Mouse (Mus musculus): ENCODE results near the gene Gucd1.
"Not testable (repeated sequence)": the region's sequence is repeated elsewhere in the genome, so short reads cannot be mapped to it uniquely, and the experiment has no call there.

Gene Gucd1

DNA sequence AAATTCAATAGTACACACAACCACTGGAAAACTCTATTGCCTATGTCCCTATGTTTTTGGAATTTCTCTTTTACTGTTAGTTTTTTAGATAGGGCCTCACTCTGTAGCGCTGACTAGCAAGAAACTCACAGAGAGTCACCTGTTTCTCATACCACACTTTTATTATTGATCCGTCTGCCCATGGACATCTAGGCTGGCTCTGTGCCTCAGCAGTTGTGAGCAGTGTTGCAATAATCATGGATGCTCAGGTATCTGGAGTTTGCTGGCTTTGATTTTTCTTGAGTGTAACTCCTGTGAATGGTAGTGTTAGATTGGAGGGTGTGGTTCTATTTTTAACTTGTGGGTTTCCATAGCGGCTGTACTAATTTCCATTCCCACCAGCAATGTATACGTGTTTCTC is 162.4 kb downstream of the Gucd1 start:
- DNase-seq = no peak

DNA sequence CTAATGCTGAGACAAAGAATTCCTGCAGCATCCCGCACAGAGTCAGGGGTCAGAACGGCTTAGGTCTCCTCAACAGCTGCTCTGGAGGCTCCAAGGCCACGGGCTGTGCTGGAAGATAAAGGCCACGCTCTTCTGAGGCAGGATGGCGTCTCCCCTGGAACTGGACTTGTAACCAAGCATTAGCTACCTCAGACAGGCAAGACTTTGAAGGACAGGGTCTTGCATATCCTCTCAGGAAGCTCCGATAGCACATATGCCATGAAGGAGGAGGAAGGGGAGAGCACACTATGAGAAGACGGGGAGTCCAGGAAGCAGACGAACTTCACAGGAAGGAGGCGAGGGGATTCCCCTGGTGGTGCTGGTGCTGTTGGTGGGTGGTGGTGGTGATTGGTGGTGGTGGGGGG is 163.9 kb downstream of the Gucd1 start:
- not testable (repeated sequence) for DNase-seq

- no peak for DNase-seq
Observed at GRCm38 (mm10) chr10:75352541-75352940, 165.2 kb downstream of the Gucd1 start.

- DNase-seq = no peak
Observed at GRCm38 (mm10) chr10:75350564-75350963, 167.2 kb downstream of the Gucd1 start.

DNA sequence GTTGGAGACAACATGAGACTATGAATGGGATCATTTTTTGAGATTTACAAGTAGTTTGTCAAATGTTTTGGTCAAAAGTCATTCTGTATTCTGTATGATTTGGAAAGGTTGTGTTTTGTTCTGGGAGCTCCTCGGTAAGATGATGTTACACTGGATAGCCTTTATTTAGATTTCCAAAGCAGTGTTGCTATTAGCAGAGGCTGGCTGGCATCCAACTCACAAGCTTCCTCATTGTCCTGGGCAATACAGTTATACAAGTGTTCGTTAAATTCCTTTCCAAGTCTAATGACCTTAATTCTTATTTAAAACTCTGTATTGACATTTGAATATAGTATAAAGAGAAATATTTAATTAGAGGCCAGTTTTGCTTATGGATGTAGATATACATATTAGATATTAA is 172.5 kb downstream of the Gucd1 start:
- no peak for DNase-seq

DNA sequence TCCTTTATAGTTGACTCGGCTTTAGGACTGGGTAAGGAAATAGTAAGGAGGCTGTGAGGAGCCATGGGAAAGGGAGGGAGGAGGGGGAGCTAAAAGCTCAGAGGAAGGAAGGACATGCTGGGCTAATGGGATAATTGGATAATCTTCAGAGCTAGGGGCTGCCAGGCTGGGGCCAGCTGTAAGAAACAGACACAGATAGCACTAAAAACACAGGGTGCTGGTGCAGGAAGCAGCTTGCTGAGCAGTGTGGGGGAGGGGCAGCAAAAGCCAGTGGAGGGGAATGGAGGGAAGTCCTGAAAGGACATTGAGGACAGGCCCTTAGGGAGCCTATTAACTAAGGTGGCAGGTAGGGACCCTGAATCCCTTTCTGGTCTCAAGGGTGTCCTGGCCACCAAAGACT is 173.2 kb downstream of the Gucd1 start:
- DNase-seq = not testable (repeated sequence)

DNA sequence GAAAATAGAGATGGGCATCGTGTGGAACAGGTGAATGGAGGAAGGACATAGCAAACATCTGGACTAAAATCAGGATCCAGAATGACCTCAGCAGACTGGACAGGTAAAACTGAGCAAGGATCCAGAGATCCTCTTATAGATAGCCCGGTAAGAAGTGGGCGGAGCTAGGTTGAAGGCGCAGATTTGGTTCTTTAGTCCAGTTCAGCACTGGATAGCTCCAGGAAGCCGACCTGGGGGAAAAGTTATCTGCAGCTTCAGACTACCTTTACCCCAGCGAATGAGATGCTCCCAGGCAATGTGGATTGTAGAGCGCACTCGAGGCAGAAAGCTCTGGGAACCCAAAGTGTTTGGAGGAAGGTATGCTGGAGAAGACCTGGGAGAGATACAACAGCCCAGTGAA is 175.8 kb downstream of the Gucd1 start:
- no peak for DNase-seq

DNA sequence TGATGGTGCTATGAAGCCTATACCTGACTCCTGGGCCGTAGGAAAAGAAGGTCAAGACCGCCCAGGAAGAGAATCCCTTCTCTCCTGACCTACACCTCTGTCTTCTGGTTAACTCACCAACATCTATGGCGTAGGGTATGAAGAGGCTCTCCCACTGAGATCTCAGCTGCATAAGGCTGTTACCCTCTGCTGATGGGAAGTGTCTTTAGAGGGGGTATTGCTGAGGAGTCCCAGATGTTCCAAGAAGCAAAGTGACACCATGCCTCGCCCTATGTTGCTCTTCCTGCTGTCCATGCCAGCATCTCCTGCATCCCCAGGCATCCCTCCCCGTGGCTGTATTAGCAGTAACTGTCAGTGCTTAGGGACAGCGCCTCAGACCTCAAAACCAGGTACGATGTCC is 178.4 kb downstream of the Gucd1 start:
- DNase-seq = no peak

DNA sequence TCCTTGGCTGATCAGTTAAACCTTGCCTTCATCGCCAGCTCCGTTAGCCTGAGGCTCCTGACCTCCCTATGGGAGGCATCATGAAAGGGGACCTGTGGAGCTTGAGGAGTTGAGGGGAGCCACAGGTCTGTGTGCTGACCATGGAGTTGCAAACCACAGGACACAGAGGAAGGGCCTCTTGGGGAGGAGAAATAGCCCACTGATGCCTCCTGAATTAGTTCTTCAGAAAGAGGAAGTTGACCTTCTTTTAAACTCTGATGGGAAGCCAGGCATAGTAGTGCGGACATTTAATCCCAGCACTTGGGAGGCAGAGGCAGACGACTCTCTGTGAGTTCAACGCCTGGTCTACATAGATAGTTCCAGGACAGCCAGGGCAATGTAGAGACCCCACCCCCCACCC is 178.9 kb downstream of the Gucd1 start:
- no peak for DNase-seq

- peak; percentile 42 for DNase-seq
Observed at GRCm38 (mm10) chr10:75337231-75337630, 180.5 kb downstream of the Gucd1 start.

DNA sequence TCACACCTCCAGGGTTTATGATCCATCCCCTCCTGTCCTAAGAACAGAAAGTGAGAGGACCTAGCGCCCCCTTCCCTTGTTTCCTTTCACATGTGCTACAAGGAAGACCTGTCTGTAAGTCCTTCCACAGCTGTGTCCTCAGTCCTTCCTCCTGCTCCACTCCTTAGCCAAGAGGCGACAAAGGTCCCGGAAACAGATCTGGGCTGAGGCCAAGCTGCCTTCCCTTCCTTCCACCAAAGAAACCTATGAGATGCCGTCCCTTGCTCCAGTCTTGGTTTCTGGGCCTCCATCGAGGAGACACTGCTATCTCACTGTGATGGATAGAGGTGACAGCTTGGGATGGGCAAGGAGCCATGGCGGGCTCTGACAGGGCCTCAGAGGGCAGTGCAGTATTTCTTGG is 182.7 kb downstream of the Gucd1 start:
- DNase-seq = no peak

DNA sequence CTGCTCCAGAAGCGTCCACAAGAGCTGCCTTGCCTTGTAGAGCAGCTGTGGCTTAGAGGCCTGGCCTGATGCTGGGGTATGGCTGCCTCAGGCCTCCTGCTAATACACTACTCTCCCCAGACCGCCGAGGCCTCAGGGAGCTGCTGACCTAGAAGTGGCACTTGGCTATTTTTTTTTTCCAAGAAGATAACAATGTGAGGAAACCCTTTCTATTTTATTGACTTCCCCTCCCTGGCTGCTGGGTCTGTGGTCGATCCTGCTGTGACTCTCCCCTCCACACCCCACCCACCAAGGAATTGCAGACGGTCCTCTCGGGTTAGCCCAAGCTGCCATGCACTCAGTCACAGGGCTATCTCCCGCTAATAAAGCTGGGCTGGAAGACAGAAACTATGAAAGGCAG is 183.6 kb downstream of the Gucd1 start:
- no peak for DNase-seq

DNA sequence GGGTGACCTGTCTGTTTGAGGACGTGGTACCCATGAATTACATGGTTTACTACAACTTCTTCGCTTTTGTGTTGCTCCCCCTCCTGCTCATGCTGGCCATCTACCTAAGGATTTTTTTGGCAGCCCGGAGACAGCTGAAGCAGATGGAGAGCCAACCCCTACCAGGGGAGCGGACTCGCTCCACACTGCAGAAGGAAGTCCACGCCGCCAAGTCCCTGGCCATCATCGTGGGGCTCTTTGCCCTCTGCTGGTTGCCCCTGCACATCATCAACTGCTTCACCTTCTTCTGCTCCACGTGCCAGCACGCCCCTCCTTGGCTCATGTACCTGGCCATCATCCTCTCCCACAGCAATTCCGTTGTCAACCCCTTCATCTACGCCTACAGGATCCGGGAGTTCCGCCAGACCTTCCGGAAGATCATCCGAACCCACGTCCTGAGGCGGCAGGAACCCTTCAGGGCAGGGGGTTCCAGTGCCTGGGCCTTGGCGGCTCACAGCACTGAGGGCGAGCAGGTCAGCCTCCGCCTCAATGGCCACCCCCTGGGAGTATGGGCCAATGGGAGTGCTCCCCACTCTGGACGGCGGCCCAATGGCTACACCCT is 184.5 kb downstream of the Gucd1 start:
- DNase-seq = no peak

DNA sequence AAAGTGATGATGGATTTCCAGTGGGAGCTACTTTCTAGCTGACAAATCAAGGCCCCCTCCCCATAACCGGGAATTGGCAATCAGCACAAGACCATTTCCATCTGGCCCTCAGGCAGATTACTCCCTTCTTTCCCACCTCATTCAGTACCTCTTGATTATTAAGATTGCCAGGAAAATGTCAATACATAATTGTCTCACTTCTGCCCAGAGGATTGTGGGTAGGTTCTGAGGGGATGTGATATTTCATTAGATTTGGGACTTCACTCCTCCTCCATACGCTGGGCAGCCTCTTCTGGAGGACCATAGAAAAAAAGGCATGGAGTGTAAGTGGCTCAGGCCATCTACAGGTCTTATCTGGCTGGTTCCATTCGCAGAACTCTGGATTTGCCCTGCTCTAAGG is 185.5 kb downstream of the Gucd1 start:
- DNase-seq = no peak

DNA sequence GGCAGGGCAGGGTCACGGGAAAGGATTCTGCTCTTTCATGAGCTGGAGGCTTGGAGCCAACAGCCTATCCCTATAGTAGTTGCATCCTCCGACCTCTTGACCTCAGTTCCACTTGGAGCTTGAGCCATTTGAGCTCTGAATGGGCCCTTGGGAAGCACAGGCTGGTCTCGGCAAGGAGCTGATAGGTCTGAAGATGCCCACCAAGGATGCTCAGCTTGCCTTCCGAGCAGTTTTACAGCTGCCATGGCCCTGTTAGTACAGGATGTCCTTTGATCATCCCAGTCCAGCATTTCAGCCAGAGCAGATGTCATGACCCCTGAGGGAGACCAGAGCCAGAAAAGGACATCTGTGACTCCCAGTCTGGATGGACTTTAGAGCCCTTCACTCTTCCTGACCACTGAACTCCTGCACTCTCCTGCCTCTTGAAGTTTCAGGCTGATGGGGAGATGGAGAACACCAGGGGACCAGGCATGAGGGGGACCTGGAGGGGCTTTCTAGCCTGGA is 189.5 kb downstream of the Gucd1 start:
- DNase-seq = no peak

GRCm38 (mm10) chr10:75327081-75327480 is 190.7 kb downstream of the Gucd1 start:
- no peak for DNase-seq

DNA sequence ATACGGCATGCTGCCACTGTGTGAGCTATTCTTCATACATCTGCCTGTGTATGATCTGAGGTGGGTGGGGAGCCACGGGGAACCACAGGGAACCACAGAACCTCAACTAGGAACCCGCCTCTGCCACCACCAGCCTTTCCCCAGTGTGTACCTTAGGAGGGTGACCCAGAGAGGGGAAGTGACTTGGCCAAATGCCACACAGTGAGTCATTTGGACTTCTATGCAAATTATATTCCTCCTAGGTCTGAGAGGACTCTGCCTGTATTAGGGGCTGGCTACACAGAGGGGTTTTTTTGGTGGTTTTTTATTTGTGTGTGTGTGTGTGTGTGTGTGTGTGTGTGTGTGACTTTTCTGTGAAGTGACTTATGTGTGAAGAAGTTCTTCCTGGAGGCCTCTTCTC is 191.2 kb downstream of the Gucd1 start:
- peak; percentile 58 for DNase-seq

DNA sequence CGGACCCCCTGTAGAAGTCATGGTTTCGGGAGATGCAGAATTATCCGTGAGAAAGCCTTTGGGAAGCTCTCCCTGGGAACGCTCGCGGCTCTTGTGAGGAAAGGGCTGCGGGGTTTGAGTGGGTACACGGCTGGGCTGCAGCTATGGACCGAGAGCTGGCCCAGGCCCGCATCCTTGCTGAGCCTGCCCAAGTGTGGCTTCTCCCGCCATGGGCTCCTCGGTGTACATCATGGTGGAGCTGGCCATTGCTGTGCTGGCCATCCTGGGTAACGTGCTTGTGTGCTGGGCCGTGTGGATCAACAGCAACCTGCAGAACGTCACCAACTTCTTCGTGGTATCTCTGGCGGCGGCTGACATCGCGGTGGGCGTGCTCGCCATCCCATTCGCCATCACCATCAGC is 192.0 kb downstream of the Gucd1 start:
- no peak for DNase-seq

GRCm38 (mm10) chr10:75324391-75324790 is 193.4 kb downstream of the Gucd1 start:
- DNase-seq = no peak

GRCm38 (mm10) chr10:75323986-75324385 is 193.8 kb downstream of the Gucd1 start:
- DNase-seq = no peak

DNA sequence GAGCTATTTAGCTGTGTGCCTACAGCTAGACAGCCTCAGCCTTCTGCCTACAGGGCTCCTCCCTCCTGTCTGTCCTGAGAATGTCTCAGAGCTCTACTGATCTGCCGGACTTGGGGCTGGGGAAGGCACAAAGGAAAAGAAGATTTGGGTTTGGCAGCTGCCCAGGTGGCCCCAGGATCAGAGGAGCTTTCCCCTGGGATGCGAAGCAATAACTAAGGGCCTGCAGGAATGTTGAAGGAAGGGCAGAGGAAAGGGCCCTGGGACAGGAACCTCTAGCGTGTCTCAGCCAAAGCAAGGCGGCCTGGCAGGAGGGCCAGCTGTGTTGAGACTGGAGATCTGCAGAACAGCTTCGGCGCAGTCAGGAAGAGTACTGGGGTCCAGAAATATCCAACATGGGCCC is 194.8 kb downstream of the Gucd1 start:
- DNase-seq = no peak

GRCm38 (mm10) chr10:75320321-75320720 is 197.5 kb downstream of the Gucd1 start:
- DNase-seq = no peak

- no peak for DNase-seq
Observed at GRCm38 (mm10) chr10:75318206-75318605, 199.6 kb downstream of the Gucd1 start.

DNA sequence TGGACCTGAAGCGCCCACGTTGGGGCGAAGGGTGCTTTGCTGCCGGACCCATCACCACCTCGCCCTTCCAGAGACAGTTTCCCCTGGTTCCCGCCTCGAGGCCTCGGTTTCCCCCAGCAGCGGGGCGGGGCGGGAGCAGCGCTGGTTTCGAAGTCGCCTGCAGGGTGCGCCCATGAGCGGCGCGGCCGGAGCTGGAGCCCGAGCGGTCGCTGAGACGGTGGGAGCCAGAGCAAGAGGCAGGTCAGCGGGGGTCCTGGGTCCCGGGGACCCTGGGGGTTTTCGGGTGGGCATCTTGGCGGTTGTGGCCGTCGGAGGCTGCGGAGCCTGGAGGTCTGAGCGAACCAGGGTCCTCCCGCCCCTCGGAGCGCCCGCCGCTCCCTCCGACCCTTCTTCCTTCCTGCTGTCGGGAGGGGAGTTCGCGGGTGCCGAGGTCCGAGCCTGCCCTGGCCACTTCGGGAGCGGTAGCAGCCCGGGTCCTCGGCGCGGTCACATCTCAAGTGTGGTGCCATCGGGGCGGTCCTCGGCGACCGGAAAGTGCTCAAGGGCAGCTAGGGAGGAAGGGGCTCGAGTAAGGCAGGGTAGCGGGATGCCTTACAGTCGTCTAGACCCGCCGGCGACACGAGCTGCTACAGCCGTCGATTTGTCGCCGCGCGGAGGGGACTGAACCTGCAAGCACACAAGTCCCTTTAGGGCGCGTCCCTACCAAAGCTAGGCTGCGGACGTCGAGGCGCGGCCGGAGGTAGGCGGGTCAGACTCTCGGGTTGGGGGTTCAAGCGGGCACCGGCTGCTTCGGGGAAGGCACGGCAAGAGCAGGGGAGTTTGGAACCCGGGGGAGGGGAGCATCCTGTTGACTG is 200.6 kb downstream of the Gucd1 start:
- DNase-seq = peak; percentile 77

DNA sequence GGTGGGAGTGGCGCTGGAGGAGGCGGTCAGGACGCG is 201.1 kb downstream of the Gucd1 start, which contains the start of gene Adora2a:
Gene Adora2a, plus strand, starts transcription at position 6 of the 36 bp plus-strand sequence.
- DNase-seq = no peak

Data from kidney, adult 18-20 months (tissue).